Mouse (Mus musculus) Patski (cell line): ENCODE measurements at regions not wholly inside any gene's neighbourhood (a gene's known extent, or its start where the extent isn't known, plus 50 kb on each side); places are given as distances from the start of the nearest gene placed in this dataset.

Source experiments
- ATAC-seq: fragments of 100-300 bp; one replicate; pipeline ENCODE4 v1.8.0; 2021
- CTCF ChIA-PET: fragments of 350-600 bp; sonication (Branson Sonifier 250); formaldehyde crosslinking; loops from one replicate; lab custom pipeline; 2022; ENCODE audit warnings: inconsistent platforms; lab: Charles Lee
- POLR2A ChIA-PET: fragments of 350-600 bp; sonication (Branson Sonifier 250); formaldehyde crosslinking; loops from one replicate; lab custom pipeline; 2022; ENCODE audit warnings: antibody characterized with exemption, inconsistent platforms; lab: Charles Lee
- DNase-seq: peaks from one replicate; pipeline ENCODE4 v3.0.0-alpha.2; 2011; ENCODE audit warnings: low read depth, low spot score
- H3K27me3 ChIP-seq: fragments of 371-371 bp; one replicate; pipeline ENCODE4 v1.5.1; 2021
- CTCF ChIP-seq: fragments of 100-300 bp; IDR thresholded peaks from one replicate; pipeline ENCODE4 v1.5.1; 2021
- in situ Hi-C: fragments of 300-500 bp; cut with MboI; formaldehyde crosslinking; loops from 3 replicates; pipeline ENCODE4 v1.11.1; 2018; ENCODE audit warnings: low pct_unique_long_range_greater_than_20kb, mixed read lengths

- no peak for TF ChIP-seq CTCF
- ChIA-PET POLR2A (interaction anchor here (0.6 kb wide), 1 partner anchor 108 kb away, joined by 4 read pairs; no protein-coding TSS in a partner anchor), CTCF (interaction anchor here (1.1 to 1.8 kb wide), 3 partner anchors 8 to 12 kb away, joined by 3 to 7 read pairs (median 4); no protein-coding TSS in a partner anchor)
- DNase-seq (no peak), ATAC-seq (no peak)
- H3K27me3 ChIP-seq, result no peaks in the 10 kb centered on the region
- in situ Hi-C loops, result no loop called here
These were observed 53.1 kb upstream of the Rai14 start for GRCm38 (mm10) chr15:10767535-10767934.

- ATAC-seq (peak; percentile 60), DNase-seq (no peak)
- H3K27me3 ChIP-seq, result no peaks in the 10 kb centered on the region
- POLR2A ChIA-PET, result interaction anchor here (1.2 kb wide), 1 partner anchor 10 kb away, joined by 4 read pairs; no protein-coding TSS in a partner anchor
- TF ChIP-seq CTCF, result no peak
- CTCF ChIA-PET, result interaction anchor here (1.3 to 2.0 kb wide), 2 partner anchors 9 to 124 kb away, joined by 3 to 12 read pairs; no protein-coding TSS in a partner anchor
- in situ Hi-C loops, result no loop called here
These were observed 56.2 kb upstream of the Rai14 start for GRCm38 (mm10) chr15:10770410-10771310.

- CTCF ChIA-PET, result interaction anchor here (2.0 kb wide), 1 partner anchor 9 kb away, joined by 12 read pairs; no protein-coding TSS in a partner anchor
- in situ Hi-C loops, result no loop called here
- TF ChIP-seq CTCF, result no peak
- POLR2A ChIA-PET, result interaction anchor here (1.2 kb wide), 1 partner anchor 9 kb away, joined by 4 read pairs; no protein-coding TSS in a partner anchor
- no peaks in the 10 kb centered on the region for H3K27me3 ChIP-seq
- DNase-seq (no peak), ATAC-seq (no peak)
These were observed 56.9 kb upstream of the Rai14 start for GRCm38 (mm10) chr15:10771311-10771690.

- ChIA-PET CTCF (interaction anchor here (0.8 to 2.5 kb wide), 7 partner anchors 9 to 89 kb away, joined by 3 to 12 read pairs (median 4); no protein-coding TSS in a partner anchor), POLR2A (interaction anchor here (1.3 kb wide), 1 partner anchor 9 kb away, joined by 4 read pairs; no protein-coding TSS in a partner anchor)
- in situ Hi-C loops, result no loop called here
- H3K27me3 ChIP-seq, result no peaks in the 10 kb centered on the region
- TF ChIP-seq CTCF, result no peak
- peak; percentile 65 for ATAC-seq
- no peak for DNase-seq
These were observed 65.7 kb upstream of the Rai14 start for GRCm38 (mm10) chr15:10779941-10780620.

GRCm38 (mm10) chr15:10789371-10789770, 74.9 kb upstream of the Rai14 start:
- DNase-seq, result no peak
- no peak for ATAC-seq
- H3K27me3 ChIP-seq, result no peaks in the 10 kb centered on the region
- POLR2A ChIA-PET, result interaction anchor here (0.6 kb wide), 2 partner anchors 11 to 43 kb away, joined by 3 to 5 read pairs; no protein-coding TSS in a partner anchor
- TF ChIP-seq CTCF, result no peak
- in situ Hi-C loops, result no loop called here
- CTCF ChIA-PET, result interaction anchor here (1.2 kb wide), 1 partner anchor 28 kb away, joined by 3 read pairs; no protein-coding TSS in a partner anchor

- ChIA-PET CTCF (interaction anchor here (1.2 kb wide), 2 partner anchors 11 to 27 kb away, joined by 3 to 4 read pairs; no protein-coding TSS in a partner anchor), POLR2A (no interaction called here)
- DNase-seq (no peak), ATAC-seq (no peak)
- H3K27me3 ChIP-seq, result no peaks in the 10 kb centered on the region
- TF ChIP-seq CTCF, result no peak
- in situ Hi-C loops, result loop anchor here (10.0 kb wide), 1 partner anchor 76 kb away; the partner anchor contains the start of gene Rai14
These were observed 76.6 kb upstream of the Rai14 start for GRCm38 (mm10) chr15:10790862-10791497.

GRCm38 (mm10) chr15:10791516-10792112, 77.2 kb upstream of the Rai14 start:
- ChIA-PET CTCF (interaction anchor here (0.8 to 1.2 kb wide), 3 partner anchors 12 to 76 kb away, joined by 3 to 4 read pairs (median 3); no protein-coding TSS in a partner anchor), POLR2A (no interaction called here)
- in situ Hi-C loops, result loop anchor here (10.0 kb wide), 1 partner anchor 77 kb away; the partner anchor contains the start of gene Rai14
- ATAC-seq (no peak), DNase-seq (no peak)
- no peak for TF ChIP-seq CTCF
- H3K27me3 ChIP-seq, result no peaks in the 10 kb centered on the region

- CTCF ChIA-PET, result interaction anchor here (0.8 to 0.9 kb wide), 2 partner anchors 27 to 77 kb away, joined by 3 read pairs; no protein-coding TSS in a partner anchor
These were observed 77.7 kb upstream of the Rai14 start for GRCm38 (mm10) chr15:10792156-10792555.

GRCm38 (mm10) chr15:10795126-10795792, 80.8 kb upstream of the Rai14 start:
- no peak for DNase-seq
- ATAC-seq, result no peak
- ChIA-PET POLR2A (no interaction called here), CTCF (no interaction called here)
- in situ Hi-C loops, result loop anchor here (10.0 kb wide), 1 partner anchor 80 kb away; the partner anchor contains the start of gene Rai14
- no peaks in the 10 kb centered on the region for H3K27me3 ChIP-seq
- no peak for TF ChIP-seq CTCF

More at GRCm38 (mm10) chr15:10792156-10792555, 77.7 kb upstream of the Rai14 start:
- H3K27me3 ChIP-seq, result no peaks in the 10 kb centered on the region
- TF ChIP-seq CTCF, result no peak
- ATAC-seq (no peak), DNase-seq (no peak)
- in situ Hi-C loops, result loop anchor here (10.0 kb wide), 1 partner anchor 77 kb away; the partner anchor contains the start of gene Rai14
- POLR2A ChIA-PET, result no interaction called here
